Mouse (Mus musculus) spleen, adult 2 months (tissue): ENCODE data around the gene Sag. TPM values are rescaled to one million over a fixed set of nuclear protein-coding genes. Genes with fewer than 3 reads are reported as not detected.

Experiments used
- DNase-seq, 2 experiments: peaks; one replicate each; pipeline versions ENCODE4 v3.0.0 to v3.0.0-alpha.2; 2012 to 2021; ENCODE audit warnings: low spot score in 2 of 2, low read depth in 1 of 2
- H3K27ac ChIP-seq: fragments of 200-500 bp; 2 replicates; pipeline ENCODE4 v1.5.1; 2012; ENCODE audit warnings: low read length, inconsistent platforms; ENCODE audit not compliant: insufficient read depth
- H3K27me3 ChIP-seq: fragments of 200-500 bp; 2 replicates; pipeline ENCODE4 v1.6.1; 2012; ENCODE audit warnings: mild to moderate bottlenecking, moderate library complexity, low read length, inconsistent platforms; ENCODE audit not compliant: control insufficient read depth, insufficient read depth
- H3K36me3 ChIP-seq: fragments of 200-500 bp; 2 replicates; pipeline ENCODE4 v1.6.1; 2012; ENCODE audit warnings: mild to moderate bottlenecking, low read length, inconsistent platforms; ENCODE audit not compliant: control insufficient read depth, insufficient read depth
- H3K4me1 ChIP-seq: fragments of 200-500 bp; 2 replicates; pipeline ENCODE4 v1.6.1; 2011; ENCODE audit warnings: inconsistent platforms; ENCODE audit not compliant: control insufficient read depth, insufficient read depth, insufficient read length
- H3K4me3 ChIP-seq: fragments of 200-500 bp; 2 replicates; pipeline ENCODE4 v1.5.1; 2011; ENCODE audit warnings: mild to moderate bottlenecking, inconsistent platforms; ENCODE audit not compliant: insufficient read depth, insufficient read length; ENCODE audit errors: extremely low read depth
- CTCF ChIP-seq: fragments of 200-500 bp; IDR thresholded peaks from 2 replicates; pipeline ENCODE4 v1.5.1; 2011; ENCODE audit warnings: mild to moderate bottlenecking, inconsistent platforms; ENCODE audit not compliant: insufficient read depth, insufficient read length, insufficient replicate concordance; ENCODE audit errors: extremely low read depth
- POLR2A ChIP-seq: fragments of 200-500 bp; IDR thresholded peaks from 2 replicates; pipeline ENCODE4 v1.6.1; 2011; ENCODE audit warnings: low read depth, low read length, inconsistent platforms
- WGBS: fragments of 180-500 bp; shearing (Covaris S2); methylation state at CpG from one replicate; pipeline ENCODE4 v1.1.7; 2018; 5-methylcytosine and 5-hydroxymethylcytosine counted together
- polyA plus RNA-seq: library from polyadenylated mRNA; depleted of rRNA; stranded (reverse); fragments of >200 nt; gene quantifications from 2 replicates; pipeline ENCODE4 v1.2.3, GENCODE M21; 2012

Sag gene
- polyA plus RNA-seq, 1 experiment, result 0.57 TPM

DNA sequence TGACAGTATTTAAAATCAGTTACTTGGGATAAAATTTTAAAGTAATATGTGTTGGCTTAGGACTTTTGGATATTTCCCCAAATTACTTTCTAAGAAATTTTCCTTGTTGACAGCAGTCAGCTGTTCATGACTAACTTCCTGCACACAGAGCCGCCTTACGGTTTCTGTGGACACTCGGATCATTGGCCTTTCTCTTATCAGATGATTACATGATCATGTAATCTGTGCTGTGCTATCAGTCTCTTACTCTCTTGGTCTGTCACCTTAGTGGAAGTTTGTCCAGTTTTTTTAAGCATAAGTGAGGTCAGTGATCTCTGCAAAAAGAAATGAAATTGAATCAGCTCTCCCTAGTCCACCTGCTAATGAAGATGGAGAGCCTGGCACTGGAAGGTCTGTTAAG lies 31.8 kb upstream of the Sag start:
- no peak for DNase-seq
- WGBS, result 88% methylated on average over 3 of the region's 3 CpGs
- Histone ChIP-seq H3K4me1 (no peaks in the 10 kb centered on the region), H3K27ac (no peak overlapping the region), H3K4me3 (no peak overlapping the region), H3K27me3 (no peaks in the 10 kb centered on the region), H3K36me3 (peaks cover 51% of the 10 kb centered on the region)
- TF ChIP-seq CTCF (no peak), POLR2A (no peak)

DNA sequence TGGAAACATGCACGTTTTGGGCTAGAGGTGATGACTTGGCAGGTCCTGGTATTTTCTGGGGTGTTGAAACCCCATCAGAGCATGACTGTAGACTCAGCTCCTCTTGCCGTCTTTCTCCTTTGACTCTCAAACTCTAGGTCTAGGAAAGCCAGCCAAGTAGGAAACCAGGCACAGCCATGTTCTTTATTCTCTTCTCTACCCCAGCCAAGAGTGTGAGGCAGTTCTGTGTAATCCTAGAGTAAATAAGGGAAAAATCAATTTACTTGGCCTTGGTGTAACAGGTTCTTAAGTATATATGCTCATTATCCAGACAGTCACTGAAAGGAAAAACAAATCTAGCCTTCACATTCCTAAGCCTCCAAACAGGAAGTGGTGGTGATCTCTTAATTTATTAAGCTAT lies 30.1 kb upstream of the Sag start:
- Histone ChIP-seq H3K36me3 (peaks cover 56% of the 10 kb centered on the region), H3K4me1 (no peaks in the 10 kb centered on the region), H3K27ac (no peak overlapping the region), H3K4me3 (no peak overlapping the region), H3K27me3 (no peaks in the 10 kb centered on the region)
- no peak for TF ChIP-seq POLR2A
- TF ChIP-seq CTCF, result no peak
- DNase-seq, result no peak
- 75% methylated on average over 2 of the region's 2 CpGs for WGBS

DNA sequence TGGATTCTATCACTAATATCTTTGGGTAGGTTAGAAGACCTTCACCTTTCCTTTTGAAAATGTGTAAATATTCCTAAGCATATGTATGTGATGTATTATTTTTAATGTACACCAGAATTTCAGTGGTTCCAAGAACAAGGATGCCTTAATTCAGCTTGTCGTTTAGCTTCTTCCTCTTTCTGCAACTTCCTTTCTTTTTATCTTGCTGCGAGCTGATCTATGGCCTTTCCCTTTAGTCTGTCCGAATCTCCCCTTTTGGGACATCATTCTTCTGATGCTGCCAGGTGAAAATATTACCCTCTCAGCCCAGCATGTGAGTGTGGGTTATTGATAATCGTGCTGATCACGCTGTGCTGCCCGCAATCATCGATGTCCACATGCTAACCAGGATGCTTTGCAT lies 28.6 kb upstream of the Sag start:
- Histone ChIP-seq H3K4me1 (no peaks in the 10 kb centered on the region), H3K4me3 (no peak overlapping the region), H3K36me3 (peaks cover 62% of the 10 kb centered on the region), H3K27ac (no peak overlapping the region), H3K27me3 (no peaks in the 10 kb centered on the region)
- no peak for TF ChIP-seq CTCF
- no peak for TF ChIP-seq POLR2A
- DNase-seq, result no peak
- WGBS, result 74% methylated on average over 7 of the region's 7 CpGs

DNA sequence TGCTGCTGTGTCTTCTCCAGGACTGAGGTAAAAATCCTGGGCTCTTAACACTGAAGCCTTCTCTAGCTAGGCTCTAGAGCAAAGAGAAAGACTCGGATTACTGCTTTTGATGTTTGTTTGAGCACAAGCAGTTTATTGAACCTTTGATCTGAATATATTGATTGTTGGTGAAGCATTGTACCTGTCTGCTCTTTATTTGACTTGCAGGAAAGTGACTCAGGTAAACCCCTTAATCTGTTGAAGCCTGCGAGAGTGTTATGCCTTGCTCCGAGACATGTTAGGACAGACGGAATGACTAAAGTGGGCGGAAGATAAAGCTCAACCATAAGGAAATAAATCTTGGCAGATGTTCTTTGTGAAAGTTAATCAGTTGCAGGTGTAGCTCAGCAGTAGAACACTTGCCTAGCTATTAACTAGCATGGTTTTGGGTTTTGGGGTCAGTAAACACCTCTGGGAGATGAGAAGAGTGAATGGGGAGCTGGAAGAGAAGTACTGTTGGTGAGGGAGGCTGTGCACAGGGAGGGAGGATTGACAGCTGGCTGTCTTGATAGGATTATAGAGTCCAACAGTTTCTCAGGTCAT lies 24.2 kb upstream of the Sag start:
- DNase-seq, result no peak
- TF ChIP-seq CTCF (no peak), POLR2A (no peak)
- Histone ChIP-seq H3K27me3 (no peaks in the 10 kb centered on the region), H3K4me1 (no peaks in the 10 kb centered on the region), H3K4me3 (no peak overlapping the region), H3K27ac (no peak overlapping the region), H3K36me3 (peaks cover 57% of the 10 kb centered on the region)
- 91% methylated on average over 5 of the region's 5 CpGs for WGBS

DNA sequence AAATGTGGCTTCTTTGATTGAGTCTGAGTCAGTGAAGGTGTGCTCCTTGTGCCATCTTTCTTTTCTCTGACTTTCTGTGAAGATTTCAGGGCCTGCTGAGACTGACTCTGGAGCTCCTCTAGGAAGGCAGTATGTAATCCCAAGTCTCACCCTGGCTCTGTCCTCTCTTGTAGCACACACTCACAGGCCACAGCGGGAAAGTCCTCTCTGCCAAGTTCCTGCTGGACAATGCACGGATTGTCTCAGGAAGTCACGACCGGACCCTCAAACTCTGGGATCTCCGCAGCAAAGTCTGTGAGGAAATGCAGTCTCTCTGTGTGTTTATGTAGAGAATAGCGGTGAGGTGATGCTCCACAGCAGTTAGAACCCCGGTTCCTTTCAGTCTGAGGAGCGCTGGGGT lies 17.8 kb upstream of the Sag start:
- no peaks in the 10 kb centered on the region for H3K27me3 ChIP-seq
- no peak overlapping the region for H3K4me3 ChIP-seq
- TF ChIP-seq POLR2A, result no peak
- TF ChIP-seq CTCF, result no peak
- H3K36me3 ChIP-seq, result peaks cover 47% of the 10 kb centered on the region
- no peak overlapping the region for H3K27ac ChIP-seq
- H3K4me1 ChIP-seq, result no peaks in the 10 kb centered on the region
- WGBS, result 92% methylated on average over 8 of the region's 8 CpGs
- DNase-seq, result no peak

DNA sequence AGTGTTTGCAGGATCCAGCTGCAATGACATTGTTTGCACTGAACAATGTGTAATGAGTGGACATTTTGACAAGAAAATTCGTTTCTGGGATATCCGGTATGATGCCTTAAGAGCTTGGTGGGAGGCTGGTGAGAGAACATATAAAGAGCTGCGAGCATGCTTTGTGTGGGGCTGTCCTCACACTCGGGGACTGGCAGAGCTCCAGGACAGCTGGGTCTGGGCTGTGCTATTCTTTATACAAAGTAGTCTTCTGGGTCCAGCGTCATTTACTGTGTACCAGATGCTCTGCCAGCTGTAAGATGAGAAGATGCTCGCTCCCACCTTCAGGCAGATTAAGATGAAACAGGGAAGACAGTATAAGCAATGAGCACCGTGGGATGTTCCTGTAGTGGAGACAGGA lies 17.2 kb upstream of the Sag start:
- no peak overlapping the region for H3K27ac ChIP-seq
- peaks cover 44% of the 10 kb centered on the region for H3K36me3 ChIP-seq
- no peak for DNase-seq

DNA sequence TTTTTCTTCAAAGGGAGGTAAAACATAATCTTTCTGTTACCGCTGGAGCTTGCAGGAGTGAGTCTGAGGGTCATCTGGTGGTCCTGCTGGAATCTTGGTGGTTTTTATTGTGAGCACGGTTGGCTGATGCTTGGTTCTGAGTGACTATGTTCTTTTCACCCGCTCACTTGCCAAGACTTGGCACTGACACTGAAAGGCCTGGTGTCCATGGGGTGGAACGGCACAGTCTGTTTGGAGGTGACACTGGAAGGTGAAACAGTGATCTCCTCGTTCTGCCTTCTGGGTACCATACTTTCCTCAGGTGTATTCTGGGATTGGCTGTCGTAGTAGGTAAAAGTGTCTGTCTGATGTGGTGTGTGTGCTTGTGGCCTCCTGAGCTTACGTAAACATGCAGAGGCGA lies 13.8 kb upstream of the Sag start:
- no peak for TF ChIP-seq POLR2A
- no peak for TF ChIP-seq CTCF
- H3K36me3 ChIP-seq, result peaks cover 40% of the 10 kb centered on the region
- WGBS, result 91% methylated on average over 8 of the region's 8 CpGs

More for the DNA sequence above, 17.2 kb upstream of the Sag start:
- 91% methylated on average over 7 of the region's 7 CpGs for WGBS
- Histone ChIP-seq H3K4me3 (no peak overlapping the region), H3K4me1 (no peaks in the 10 kb centered on the region), H3K27me3 (no peaks in the 10 kb centered on the region)
- TF ChIP-seq POLR2A, result no peak

More for the DNA sequence above, 13.8 kb upstream of the Sag start:
- no peak for DNase-seq
- Histone ChIP-seq H3K4me3 (no peak overlapping the region), H3K4me1 (no peaks in the 10 kb centered on the region), H3K27ac (no peak overlapping the region), H3K27me3 (no peaks in the 10 kb centered on the region)
